Mouse (Mus musculus) WW6 (cell line): ENCODE measurements around the gene Tnnc2.

Experiments used
- DNase-seq: peaks from one replicate; pipeline ENCODE4 v3.0.0-alpha.2; 2013; ENCODE audit warnings: low read depth, low spot score

The Tnnc2 gene

GRCm38 (mm10) chr2:164773229-164773988 lies 6.4 kb downstream of the Tnnc2 start:
- no peak for DNase-seq

GRCm38 (mm10) chr2:164771123-164771522 lies 8.6 kb downstream of the Tnnc2 start:
- DNase-seq, result no peak

GRCm38 (mm10) chr2:164770279-164770678 lies 9.5 kb downstream of the Tnnc2 start:
- DNase-seq, result no peak

- peak; percentile 95 for DNase-seq
These were observed 10.3 kb downstream of the Tnnc2 start, which contains the start of gene Ube2c for GRCm38 (mm10) chr2:164769258-164770037. Gene Ube2c (plus strand): TSS chr2:164769898.

- DNase-seq, result no peak
These were observed 11.8 kb downstream of the Tnnc2 start for GRCm38 (mm10) chr2:164767812-164768540.

GRCm38 (mm10) chr2:164765841-164766240 lies 13.9 kb downstream of the Tnnc2 start:
- DNase-seq, result no peak

GRCm38 (mm10) chr2:164762593-164762992 lies 17.2 kb downstream of the Tnnc2 start:
- DNase-seq, result no peak

GRCm38 (mm10) chr2:164761971-164762370 lies 17.8 kb downstream of the Tnnc2 start:
- DNase-seq, result no peak

- DNase-seq, result no peak
These were observed 18.3 kb downstream of the Tnnc2 start for GRCm38 (mm10) chr2:164761502-164761901.

GRCm38 (mm10) chr2:164760059-164760833 lies 19.5 kb downstream of the Tnnc2 start:
- no peak for DNase-seq

- DNase-seq, result no peak
These were observed 21.1 kb downstream of the Tnnc2 start for GRCm38 (mm10) chr2:164758692-164759091.

- no peak for DNase-seq
These were observed 21.9 kb downstream of the Tnnc2 start for GRCm38 (mm10) chr2:164757841-164758240.

- DNase-seq, result no peak
These were observed 25.0 kb downstream of the Tnnc2 start for GRCm38 (mm10) chr2:164754800-164755199.

- DNase-seq, result no peak
These were observed 25.7 kb downstream of the Tnnc2 start for GRCm38 (mm10) chr2:164754105-164754504.

- no peak for DNase-seq
These were observed 27.3 kb downstream of the Tnnc2 start for GRCm38 (mm10) chr2:164752454-164752853.

GRCm38 (mm10) chr2:164748991-164749390 lies 30.8 kb downstream of the Tnnc2 start:
- no peak for DNase-seq

GRCm38 (mm10) chr2:164748191-164748590 lies 31.6 kb downstream of the Tnnc2 start:
- DNase-seq, result no peak

- DNase-seq, result no peak
These were observed 33.1 kb downstream of the Tnnc2 start for GRCm38 (mm10) chr2:164746693-164747092.

GRCm38 (mm10) chr2:164745843-164746479 lies 33.8 kb downstream of the Tnnc2 start, which contains the start of the genes Wfdc3 and Dnttip1:
Gene Wfdc3 (minus strand): TSS chr2:164745931.
Gene Dnttip1 (plus strand): TSS chr2:164745983.
- peak; percentile 83 for DNase-seq

- no peak for DNase-seq
These were observed 34.8 kb downstream of the Tnnc2 start for GRCm38 (mm10) chr2:164744987-164745386.

GRCm38 (mm10) chr2:164739876-164740275 lies 39.9 kb downstream of the Tnnc2 start:
- no peak for DNase-seq
